In the genomic region with DNA sequence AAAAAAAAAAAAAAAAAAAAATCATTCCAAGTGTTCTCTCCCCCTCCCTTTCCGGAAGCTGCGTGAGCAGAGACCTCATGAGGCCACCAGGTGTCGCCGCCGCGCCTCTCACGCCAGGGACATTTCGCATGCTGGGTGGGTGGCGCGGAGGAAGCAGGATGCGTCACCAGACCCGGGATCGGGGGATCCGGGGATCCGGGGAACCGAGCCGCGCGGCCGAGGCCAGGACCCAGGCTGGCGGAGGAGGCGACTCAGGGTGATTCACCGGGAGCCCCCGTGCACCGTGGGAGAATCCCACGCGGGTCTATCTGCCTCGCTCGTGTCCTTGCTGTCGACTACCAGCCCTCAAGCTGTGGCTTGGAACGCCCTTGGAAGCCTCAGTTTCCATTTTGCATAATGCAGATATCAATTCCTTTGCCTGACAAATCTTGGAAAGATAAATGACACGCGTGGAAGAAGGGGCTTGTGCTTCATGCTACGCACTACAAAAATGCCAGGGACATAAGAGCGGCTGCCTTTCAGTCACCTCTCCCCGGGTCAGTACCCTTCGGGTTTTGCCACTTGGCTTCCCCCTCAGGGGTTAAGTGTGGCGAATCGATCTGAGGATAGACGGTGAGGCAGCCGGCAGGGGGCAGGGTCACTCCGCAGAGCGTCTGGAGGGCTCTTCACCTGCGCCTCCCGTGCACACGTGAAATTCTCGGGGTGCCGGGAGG, we compare ENCODE assay signal across 8 mouse cellular contexts. TPM values are rescaled to one million over a fixed set of nuclear protein-coding genes. Genes with fewer than 3 reads are reported as not detected.
DNase-seq lines count a peak whose midpoint lies in the region; ATAC-seq lines count a peak whose summit lies in the region.

No protein-coding gene starts in this region.

- WGBS in hindbrain, embryonic 11.5 days, result under 1% methylated on average over 44 of the region's 48 CpGs

- peak; percentile 96 for DNase-seq in Muller cell, postnatal 12 days (ENCODE audit: inconsistent ontology term)
- DNase-seq in cerebellum, adult 9-10 months, result peak; percentile 94
- DNase-seq in frontal cortex, adult 2 months (ENCODE audit: extremely low spot score in 1 of 2, low spot score in 1 of 2), result peak; percentile 76 to 97
- DNase-seq in hindbrain, embryonic 11.5 days (ENCODE audit: low spot score), result peak; percentile 90
- DNase-seq in layer of hippocampus, postnatal 14 days (ENCODE audit: low spot score in 2 of 2), result peak; percentile 92 to 95
- DNase-seq in lung, postnatal 10 days, result peak; percentile 96
- peak; percentile 86 for DNase-seq in ovary, postnatal 14 days (ENCODE audit: low spot score)
- DNase-seq in thymus, postnatal 10 days (ENCODE audit: low spot score in 2 of 2), result peak; percentile 84 to 91

- no peaks in the 10 kb centered on the region for H3K36me3 ChIP-seq in hindbrain, embryonic 11.5 days (ENCODE audit: control insufficient read depth, insufficient read depth, low read length)

- H3K27ac ChIP-seq in hindbrain, embryonic 11.5 days (ENCODE audit: low read depth, low read length), result 0 out of 2 replicates have a peak overlapping the region, but pooled peaks have one; percentile 4

- peak overlapping the region; percentile 63 for H3K9ac ChIP-seq in hindbrain, embryonic 11.5 days (ENCODE audit: low read depth, low read length)

- H3K9me3 ChIP-seq in hindbrain, embryonic 11.5 days (ENCODE audit: control insufficient read depth, low read length), result no peaks in the 10 kb centered on the region

- peak overlapping the region; percentile 45 for H3K4me3 ChIP-seq in hindbrain, embryonic 11.5 days (ENCODE audit: low read depth, low read length)

- peaks cover 27% of the 10 kb centered on the region for H3K4me1 ChIP-seq in hindbrain, embryonic 11.5 days (replicated peaks; ENCODE audit: control insufficient read depth, insufficient read depth, low read length)

- ATAC-seq in hindbrain, embryonic 11.5 days (ENCODE audit: low FRiP score), result peak; percentile 37; the same call in 1 of the 2 replicates

- peaks cover 36% of the 10 kb centered on the region for H3K27me3 ChIP-seq in hindbrain, embryonic 11.5 days (ENCODE audit: control insufficient read depth, insufficient read depth, low read length)

- peak overlapping the region; percentile 86 for H3K4me2 ChIP-seq in hindbrain, embryonic 11.5 days (replicated peaks; ENCODE audit: low read depth, low read length)

RNA-seq across cellular contexts. Expression of a gene that starts 1.1 kb away (rescaled TPM):
- 20.7 and 26.0 TPM in 2 replicates for polyA plus RNA-seq in frontal cortex, adult 2 months (2012; rRNA removed)
- 13.8 and 14.6 TPM in 2 replicates for polyA plus RNA-seq in hindbrain, embryonic 11.5 days (2014; fragmentation: Nextera tagmentation; extraction: Ambion mirVana)
- total RNA-seq in layer of hippocampus, postnatal 14 days (2021), result 10 to 100 TPM; 14.0 to 17.6 TPM

RNA-seq across cellular contexts. Expression of a gene that starts 10.7 kb away (rescaled TPM):
- 24.3 and 25.9 TPM in 2 replicates for polyA plus RNA-seq in frontal cortex, adult 2 months (2012; rRNA removed)
- polyA plus RNA-seq in hindbrain, embryonic 11.5 days (2014; fragmentation: Nextera tagmentation; extraction: Ambion mirVana), result 14.6 and 19.0 TPM in 2 replicates
- 10 to 100 TPM; 18.2 to 21.5 TPM for total RNA-seq in layer of hippocampus, postnatal 14 days (2021)

RNA-seq across cellular contexts. Expression of a gene that starts 28.0 kb away (rescaled TPM):
- polyA plus RNA-seq in frontal cortex, adult 2 months (2012; rRNA removed), result 192 and 231 TPM in 2 replicates
- polyA plus RNA-seq in hindbrain, embryonic 11.5 days (2014; fragmentation: Nextera tagmentation; extraction: Ambion mirVana), result 328 and 353 TPM in 2 replicates
- 100 to 1,000 TPM; 161 to 172 TPM for total RNA-seq in layer of hippocampus, postnatal 14 days (2021)

RNA-seq across cellular contexts. Expression of a gene that starts 57.1 kb away (rescaled TPM):
- 0.16 and 0.17 TPM in 2 replicates for polyA plus RNA-seq in frontal cortex, adult 2 months (2012; rRNA removed)
- polyA plus RNA-seq in hindbrain, embryonic 11.5 days (2014; fragmentation: Nextera tagmentation; extraction: Ambion mirVana), result 0.05 and 0.06 TPM in 2 replicates
- under 1 TPM; 0.38 to 0.44 TPM for total RNA-seq in layer of hippocampus, postnatal 14 days (2021)

Comparison
In these comparisons a context has a peak if more than half of its experiments do, and no peak if none do; other contexts are left out.
1. Peak in every context shown above with its lines: DNase-seq, ATAC-seq, H3K4me3 ChIP-seq and H3K27ac ChIP-seq.